Mouse (Mus musculus) gastrocnemius, postnatal 10 days (tissue): ENCODE data around the gene Zfp809. TPM values are rescaled to one million over a fixed set of nuclear protein-coding genes. Genes with fewer than 3 reads are reported as not detected.
"Not testable (repeated sequence)": the region's sequence is repeated elsewhere in the genome, so short reads cannot be mapped to it uniquely, and the experiment has no call there.

Source experiments
- DNase-seq: peaks from one replicate; pipeline ENCODE4 v3.0.0; 2021; ENCODE audit warnings: mixed read lengths
- long read RNA-seq, 2 experiments: library from polyadenylated mRNA; stranded (forward); transcript quantifications; one replicate each; pipeline ENCODE4 v2.0.0; 2021
- total RNA-seq, 2 experiments: library from RNA; stranded (reverse); gene quantifications; 2 replicates each; pipeline ENCODE4 v1.2.3; 2021

The Zfp809 gene
- total RNA-seq: 10 to 100 TPM in 1 of 2 experiments, 1 to 10 TPM in 1; 9.0 to 13.3 TPM
- long read RNA-seq, experiment 1, partial matches to known transcripts: 0 of 2 reads
- long read RNA-seq, experiment 1, other reads (novel, unspliced or antisense): 0 of 2 reads
- long read RNA-seq, experiment 2, partial matches to known transcripts: 0 of 4 reads
- long read RNA-seq, experiment 2, other reads (novel, unspliced or antisense): 2 of 4 reads

- DNase-seq: peak; percentile 99
Observed at GRCm38 (mm10) chr9:22225581-22226388, at the start of gene Zfp809. Gene Zfp809, plus strand, starts transcription at chr9:22225714.

- DNase-seq: peak; percentile 56
Observed at GRCm38 (mm10) chr9:22188025-22188611, 37.4 kb upstream of the Zfp809 start, which contains the start of gene Zfp872. Gene Zfp872, plus strand, starts transcription at chr9:22188090.

- no peak for DNase-seq
Observed at GRCm38 (mm10) chr9:22196412-22196811, 29.1 kb upstream of the Zfp809 start.

GRCm38 (mm10) chr9:22213785-22214194 lies 11.7 kb upstream of the Zfp809 start:
- no peak for DNase-seq

- no peak for DNase-seq
Observed at GRCm38 (mm10) chr9:22214549-22214948, 11.0 kb upstream of the Zfp809 start.

- no peak for DNase-seq
Observed at GRCm38 (mm10) chr9:22216705-22217104, 8.8 kb upstream of the Zfp809 start.

- no peak for DNase-seq
Observed at GRCm38 (mm10) chr9:22217858-22218493, 7.5 kb upstream of the Zfp809 start.

GRCm38 (mm10) chr9:22224066-22224465 lies 1.4 kb upstream of the Zfp809 start:
- DNase-seq: no peak

GRCm38 (mm10) chr9:22224536-22225503 lies 694 bp upstream of the Zfp809 start:
- DNase-seq: no peak

- not testable (repeated sequence) for DNase-seq
Observed at GRCm38 (mm10) chr9:22226389-22226673, 817 bp downstream of the Zfp809 start.

GRCm38 (mm10) chr9:22226846-22227245 lies 1.3 kb downstream of the Zfp809 start:
- peak; percentile 14 for DNase-seq

- DNase-seq: no peak
Observed at GRCm38 (mm10) chr9:22229386-22230026, 4.0 kb downstream of the Zfp809 start.

GRCm38 (mm10) chr9:22230061-22230460 lies 4.5 kb downstream of the Zfp809 start:
- DNase-seq: no peak

- no peak for DNase-seq
Observed at GRCm38 (mm10) chr9:22230556-22230955, 5.0 kb downstream of the Zfp809 start.

GRCm38 (mm10) chr9:22240001-22240400 lies 14.5 kb downstream of the Zfp809 start:
- DNase-seq: no peak

- DNase-seq: no peak
Observed at GRCm38 (mm10) chr9:22244242-22244641, 18.7 kb downstream of the Zfp809 start.

GRCm38 (mm10) chr9:22256579-22256978 lies 31.1 kb downstream of the Zfp809 start:
- no peak for DNase-seq

- DNase-seq: no peak
Observed at GRCm38 (mm10) chr9:22258784-22259183, 33.3 kb downstream of the Zfp809 start.

GRCm38 (mm10) chr9:22259184-22260091 lies 33.9 kb downstream of the Zfp809 start, which contains the start of gene Zfp599:
Gene Zfp599, minus strand, starts transcription at chr9:22259895.
- peak; percentile 44 for DNase-seq

GRCm38 (mm10) chr9:22260092-22260422 lies 34.5 kb downstream of the Zfp809 start:
- no peak for DNase-seq
